Mouse (Mus musculus) small intestine, adult 2 months (tissue): Measurements from ENCODE around the gene B4galt1.

ENCODE experiments used
- CTCF ChIP-seq: fragments of 200-500 bp; IDR thresholded peaks from 2 replicates; pipeline ENCODE4 v1.5.1; 2012; ENCODE audit warnings: low read depth, mild to moderate bottlenecking, control low read depth, inconsistent platforms, low read length, moderate library complexity, mixed read lengths; ENCODE audit not compliant: insufficient replicate concordance, insufficient read length; ENCODE audit errors: extremely low read depth
- POLR2A ChIP-seq: fragments of 200-500 bp; IDR thresholded peaks from 2 replicates; pipeline ENCODE4 v1.6.1; 2012; ENCODE audit warnings: low read depth, mild to moderate bottlenecking, control low read depth, inconsistent platforms, low read length, moderate library complexity

- TF ChIP-seq CTCF = no peak
- TF ChIP-seq POLR2A = no peak
These were observed 45.5 kb upstream of the B4galt1 start for GRCm38 (mm10) chr4:40899264-40899663.
